Mouse (Mus musculus) gastrocnemius, postnatal 36 days (tissue): Measurements from ENCODE around the gene Foxj1. TPM values are rescaled to one million over a fixed set of nuclear protein-coding genes. Genes with fewer than 3 reads are reported as not detected.

Experiments used
- total RNA-seq, 2 experiments: library from RNA; stranded (reverse); gene quantifications; 2 replicates each; pipeline ENCODE4 v1.2.3; 2021

Gene Foxj1
- total RNA-seq, 2 experiments from 2014 or later: not detected

Other genes with a start within 250 kb of the Foxj1 start
- 10 to 100 TPM; 70.1 to 71.0 TPM for gene Wbp2, start 248.4 kb downstream of the Foxj1 start, total RNA-seq
- gene Trim47, start 208.2 kb downstream of the Foxj1 start, total RNA-seq: 1 to 10 TPM; 9.1 to 9.3 TPM
- gene Trim65, start 204.3 kb downstream of the Foxj1 start, total RNA-seq: 1 to 10 TPM; 4.1 to 4.8 TPM
- gene Mrpl38, start 196.5 kb downstream of the Foxj1 start, total RNA-seq: 10 to 100 TPM; 49.4 to 49.9 TPM
- 1 to 10 TPM; 9.3 to 9.8 TPM for gene Fbf1, start 167.2 kb downstream of the Foxj1 start, total RNA-seq
- 10 to 100 TPM; 19.2 to 21.9 TPM for gene Ten1, start 136.5 kb downstream of the Foxj1 start, total RNA-seq
- 10 to 100 TPM; 62.6 to 80.1 TPM for gene Acox1, start 136.4 kb downstream of the Foxj1 start, total RNA-seq
- gene Evpl, start 97.3 kb downstream of the Foxj1 start, total RNA-seq: under 1 TPM; 0.05 to 0.07 TPM
- 10 to 100 TPM; 72.1 to 83.1 TPM for gene Srp68, start 61.2 kb downstream of the Foxj1 start, total RNA-seq
- gene Galr2, start 54.5 kb downstream of the Foxj1 start, total RNA-seq: under 1 TPM; 0.12 to 0.31 TPM
- gene Exoc7, start 28.2 kb downstream of the Foxj1 start, total RNA-seq: 10 to 100 TPM; 85.9 to 94.8 TPM
- gene Rnf157, start 77.6 kb upstream of the Foxj1 start, total RNA-seq: 10 to 100 TPM; 23.0 to 24.5 TPM
- 10 to 100 TPM; 41.8 to 56.5 TPM for gene Ubald2, start 98.7 kb upstream of the Foxj1 start, total RNA-seq
- under 1 TPM in 1 of 2 experiments, not detected in 1; 0.05 TPM for gene Qrich2, start 130.8 kb upstream of the Foxj1 start, total RNA-seq
- gene Prpsap1, start 158.8 kb upstream of the Foxj1 start, total RNA-seq: 10 to 100 TPM; 12.6 to 14.1 TPM
- 1 to 10 TPM in 1 of 2 experiments, under 1 TPM in 1; 0.35 to 1.4 TPM for gene Sphk1, start 195.5 kb upstream of the Foxj1 start, total RNA-seq
- 10 to 100 TPM; 18.4 to 20.4 TPM for gene Ube2o, start 246.0 kb upstream of the Foxj1 start, total RNA-seq